Mouse (Mus musculus): ENCODE measurements around the gene Ndufaf3.

Gene Ndufaf3

DNA sequence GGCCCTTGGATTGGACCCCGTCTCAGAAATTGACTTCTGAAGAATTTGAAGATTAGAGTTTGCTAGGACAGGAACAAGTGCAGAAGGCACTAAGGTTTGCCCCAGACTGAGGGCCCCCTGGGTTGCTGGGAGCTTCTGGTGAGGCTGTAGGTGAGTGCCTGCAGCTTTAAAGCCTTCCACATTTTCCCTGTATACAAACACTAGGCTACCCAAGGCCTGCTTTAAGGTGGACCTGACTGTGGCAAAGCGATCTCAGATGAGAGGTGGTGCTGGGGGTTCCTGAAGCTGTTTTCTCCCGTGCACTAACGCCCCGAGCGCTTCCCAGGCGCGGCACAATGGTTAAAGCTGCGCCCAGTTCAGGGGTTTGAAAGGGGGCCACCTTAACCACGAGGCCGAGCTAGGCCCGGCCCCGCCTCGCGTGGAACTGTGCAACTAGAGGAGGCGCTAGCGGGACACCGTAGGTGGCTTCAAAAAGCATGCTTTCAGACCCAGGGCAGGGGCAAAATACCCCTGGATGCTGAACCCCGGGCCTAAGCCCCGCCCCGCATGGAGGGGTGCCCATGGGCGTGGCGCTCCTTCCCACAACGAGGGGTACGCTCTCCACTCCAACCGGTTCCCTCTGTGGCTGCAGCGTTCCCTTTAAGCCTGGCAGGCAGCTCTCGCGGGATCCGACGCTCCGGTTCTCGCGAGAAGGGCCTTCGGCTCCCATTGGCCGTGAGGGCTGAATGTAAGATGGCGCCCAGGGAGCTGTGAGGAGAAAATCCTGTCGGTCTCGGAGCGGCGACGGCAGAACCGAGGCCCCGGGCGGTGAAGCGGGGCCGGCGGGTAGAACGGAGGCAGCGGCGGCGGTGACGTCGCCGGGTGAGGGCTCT is 50.6 kb downstream of the Ndufaf3 start, which contains the start of gene Qrich1:
TSS of gene Qrich1 (plus strand) at position 427 of the 872 bp plus-strand sequence.
- DNase-seq: peak; percentile 97 to 98

All from cerebellum, postnatal 10 days (tissue).